Mouse (Mus musculus) kidney, postnatal 14 days (tissue): ENCODE data around the gene Sort1.
A peak's percentile ranks its signal among the peaks of the same experiment; 100 is the strongest.
"Not testable (repeated sequence)": the region's sequence is repeated elsewhere in the genome, so short reads cannot be mapped to it uniquely, and the experiment has no call there.

ENCODE experiments used
- DNase-seq: peaks from one replicate; pipeline ENCODE4 v3.0.0; 2022; ENCODE audit warnings: mixed read lengths

Sort1 gene

DNA sequence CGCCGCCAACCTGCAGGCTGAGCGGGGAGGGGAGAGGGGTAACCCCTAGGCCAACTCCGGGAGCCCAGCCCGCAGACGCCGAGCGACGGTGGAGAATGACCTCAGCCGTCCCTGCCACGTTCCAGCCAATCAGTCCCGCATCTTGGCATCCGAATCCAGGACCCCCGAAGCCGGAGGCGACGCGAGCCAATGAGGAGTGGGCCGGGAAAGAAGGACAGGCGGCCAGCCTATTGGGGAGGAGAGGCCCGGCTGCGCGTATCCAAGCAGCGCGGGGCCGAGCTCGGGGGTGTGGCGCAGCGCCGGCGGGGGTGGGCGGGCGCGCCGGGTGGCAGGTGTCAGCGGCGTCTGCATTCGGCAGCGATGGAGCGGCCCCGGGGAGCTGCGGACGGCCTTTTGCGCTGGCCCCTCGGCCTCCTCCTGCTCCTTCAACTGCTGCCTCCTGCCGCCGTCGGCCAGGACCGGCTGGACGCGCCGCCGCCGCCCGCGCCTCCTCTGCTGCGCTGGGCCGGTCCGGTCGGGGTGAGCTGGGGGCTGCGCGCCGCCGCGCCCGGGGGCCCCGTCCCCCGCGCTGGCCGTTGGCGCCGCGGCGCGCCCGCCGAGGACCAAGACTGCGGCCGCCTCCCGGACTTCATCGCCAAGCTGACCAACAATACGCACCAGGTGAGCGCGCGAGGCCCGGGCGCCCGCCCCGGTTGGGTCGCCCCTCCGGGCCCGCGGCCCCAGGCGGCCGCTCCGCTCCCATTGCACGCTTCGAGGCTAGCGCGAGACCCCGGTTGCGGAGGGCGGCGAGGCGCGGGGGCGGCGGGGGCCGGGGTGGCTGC lies at the start of gene Sort1:
TSS of gene Sort1 (plus strand) at position 302 of the 821 bp plus-strand sequence.
- DNase-seq = peak; percentile 92

DNA sequence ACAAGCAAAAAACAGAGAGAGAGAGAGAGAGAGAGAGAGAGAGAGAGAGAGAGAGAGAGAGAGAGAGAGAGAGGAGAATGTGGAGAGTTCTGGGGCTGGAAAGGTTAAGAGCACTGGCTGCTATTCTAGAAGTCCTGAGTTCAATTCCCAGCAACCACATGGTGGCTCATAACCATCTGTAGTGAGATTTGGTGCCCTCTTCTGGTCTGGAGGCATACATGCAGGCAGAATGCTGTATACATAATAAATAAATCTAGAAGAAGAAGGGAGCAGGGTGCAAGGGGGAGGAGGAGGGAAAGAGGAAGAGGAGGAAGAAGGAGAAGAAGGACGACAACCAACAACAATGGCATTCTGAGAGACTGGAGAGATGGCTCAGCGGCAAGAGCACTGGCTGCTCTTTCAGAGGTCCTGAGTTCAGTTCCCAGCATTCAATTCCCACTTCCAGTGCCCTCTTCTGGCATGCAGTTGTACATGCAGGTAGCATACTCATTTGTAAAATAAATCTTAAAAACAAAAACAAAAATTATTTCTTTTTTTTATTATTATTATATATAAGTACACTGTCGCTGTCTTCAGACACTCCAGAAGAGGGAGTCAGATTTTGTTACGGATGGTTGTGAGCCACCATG lies 46.3 kb upstream of the Sort1 start:
- not testable (repeated sequence) for DNase-seq

DNA sequence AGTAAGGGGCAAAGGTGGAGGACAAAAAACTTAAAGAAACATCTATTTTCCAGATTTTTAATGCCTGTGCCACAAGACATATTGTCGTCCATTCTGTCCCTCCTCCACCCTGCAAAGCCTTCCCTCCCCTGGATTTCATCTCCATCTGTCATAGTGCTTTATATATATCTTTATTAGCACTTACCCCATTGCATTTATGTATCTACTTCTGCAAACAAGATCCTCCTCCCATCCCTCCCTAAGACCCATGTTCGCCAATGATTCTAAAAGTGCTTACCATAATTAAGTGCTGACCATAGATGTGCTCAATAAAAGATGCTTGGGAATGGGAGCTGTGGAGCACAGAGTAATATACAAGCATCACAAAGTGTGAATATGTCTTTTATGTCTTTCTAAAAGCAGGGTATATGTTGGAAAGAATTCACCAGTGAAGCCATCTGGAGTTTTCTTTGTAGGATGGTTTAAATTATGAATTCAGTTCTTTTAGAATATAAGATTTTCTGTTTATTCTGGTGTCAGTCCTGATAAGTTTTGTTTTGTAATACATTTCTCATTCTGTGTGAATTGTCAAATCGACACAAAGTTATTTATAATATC lies 42.5 kb upstream of the Sort1 start:
- no peak for DNase-seq

DNA sequence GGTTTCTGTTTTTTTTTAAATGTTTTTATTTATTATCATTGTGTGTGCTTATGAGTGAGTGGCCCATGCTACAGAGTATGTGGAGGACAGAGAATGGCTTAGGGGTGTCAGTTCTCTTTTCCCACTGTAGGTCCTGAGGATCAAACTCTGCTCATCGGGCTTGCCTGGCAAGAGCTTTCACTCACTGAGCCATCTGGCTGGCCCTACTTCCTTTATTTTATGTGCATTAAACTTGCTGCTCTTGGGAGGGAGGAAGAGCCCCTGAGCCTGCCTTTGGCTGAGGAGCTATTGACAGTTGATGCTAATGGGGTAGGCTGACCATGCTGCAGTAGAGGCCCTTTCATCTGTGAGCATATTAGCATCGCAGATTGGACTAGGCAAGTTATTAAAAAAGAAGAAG lies 37.0 kb upstream of the Sort1 start:
- DNase-seq = no peak

DNA sequence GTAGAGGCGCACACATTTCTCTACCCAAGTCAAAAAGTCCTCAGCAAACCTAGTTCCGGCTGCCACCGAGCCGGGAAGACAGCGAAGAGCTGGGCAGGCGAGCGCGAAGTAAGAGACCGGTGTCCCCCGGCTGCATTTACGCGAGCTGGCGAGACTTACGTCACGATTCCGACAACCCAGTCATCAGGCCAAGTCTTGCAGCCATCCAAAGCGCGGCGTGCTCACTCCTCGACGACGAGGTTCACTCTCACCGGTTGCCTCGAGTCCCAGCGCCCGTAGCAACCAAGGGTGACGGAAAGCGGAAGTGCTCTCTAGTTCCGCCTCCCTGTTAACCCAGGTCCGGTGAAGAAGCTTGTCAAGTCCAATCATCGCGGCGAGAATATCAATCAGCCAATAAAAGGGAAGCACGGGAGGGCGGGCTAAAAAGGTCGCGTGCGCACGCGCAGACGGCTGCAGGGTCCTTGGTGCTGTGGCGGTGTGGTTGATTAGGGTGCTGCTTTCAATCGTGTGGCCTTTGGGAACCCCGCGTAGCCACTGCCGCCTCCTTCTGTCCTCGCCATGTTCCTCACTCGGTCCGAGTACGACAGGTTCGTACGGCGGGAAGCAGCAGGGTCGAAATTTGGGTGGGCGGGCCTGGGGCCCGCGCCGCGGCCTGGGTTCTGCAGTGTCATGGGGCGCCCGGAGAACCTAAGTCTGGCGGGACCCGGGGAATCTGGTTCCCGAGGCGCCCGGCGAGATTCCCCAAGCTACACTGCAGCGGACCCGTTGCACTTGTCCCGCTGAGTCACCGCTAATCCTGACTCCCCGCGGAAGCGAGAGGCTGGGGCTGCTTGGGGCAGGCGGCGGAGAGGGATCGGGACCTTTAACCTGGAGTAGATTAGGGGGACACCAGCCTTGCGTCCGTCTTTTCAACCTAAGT lies 26.9 kb upstream of the Sort1 start, which contains the start of gene Psma5:
TSS of gene Psma5 (plus strand) at position 208 of the 919 bp plus-strand sequence.
- peak; percentile 98 for DNase-seq

DNA sequence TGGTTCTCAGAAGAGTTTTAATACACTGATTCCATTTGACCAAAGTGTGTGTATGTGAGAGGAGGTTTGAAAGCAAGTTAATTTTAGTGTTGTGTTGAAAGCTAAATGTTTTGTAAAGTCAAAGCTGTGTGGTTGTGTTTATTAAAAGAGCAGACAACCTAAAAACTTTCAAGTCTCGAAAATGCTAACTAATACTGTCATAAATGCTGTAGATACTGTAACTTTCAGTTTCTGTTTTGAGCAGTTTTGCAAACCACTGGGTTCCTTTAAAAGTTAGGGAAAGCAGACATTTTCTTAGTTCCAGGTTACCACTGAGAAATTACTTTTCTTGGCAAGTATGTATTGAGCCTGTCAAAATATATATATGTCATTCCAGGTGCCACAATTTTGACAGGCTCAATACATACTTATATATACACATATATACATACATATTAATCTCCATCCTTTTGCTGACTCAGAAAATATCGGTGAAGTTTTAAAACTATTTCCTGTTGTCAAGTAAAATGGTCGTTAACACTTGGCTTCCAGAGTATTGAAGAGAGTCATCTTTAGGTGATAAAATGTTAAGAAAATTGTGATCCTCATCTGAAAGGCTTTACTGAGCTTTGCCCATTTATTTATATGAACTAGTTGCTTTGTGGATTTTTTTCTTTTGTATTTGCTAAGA lies 25.9 kb upstream of the Sort1 start:
- no peak for DNase-seq

DNA sequence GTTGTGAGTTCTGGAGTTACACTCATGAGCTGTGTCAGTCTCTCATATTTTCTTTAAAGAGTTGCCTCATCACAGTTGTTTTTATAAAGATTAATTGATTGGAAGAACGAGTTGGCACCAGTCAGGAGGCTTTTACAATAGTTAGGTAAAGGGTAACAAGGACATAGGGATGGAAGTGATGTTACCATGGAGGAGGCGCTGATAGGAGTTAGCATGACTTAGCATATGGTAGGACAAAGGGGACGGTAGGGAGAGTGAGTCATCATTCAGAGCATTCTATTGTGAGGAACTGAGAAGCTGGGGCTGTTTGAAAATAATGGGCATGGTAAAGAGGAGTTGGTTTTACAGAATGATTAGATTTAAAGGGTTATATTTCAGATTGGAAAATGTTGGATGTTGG lies 24.6 kb upstream of the Sort1 start:
- DNase-seq = no peak

DNA sequence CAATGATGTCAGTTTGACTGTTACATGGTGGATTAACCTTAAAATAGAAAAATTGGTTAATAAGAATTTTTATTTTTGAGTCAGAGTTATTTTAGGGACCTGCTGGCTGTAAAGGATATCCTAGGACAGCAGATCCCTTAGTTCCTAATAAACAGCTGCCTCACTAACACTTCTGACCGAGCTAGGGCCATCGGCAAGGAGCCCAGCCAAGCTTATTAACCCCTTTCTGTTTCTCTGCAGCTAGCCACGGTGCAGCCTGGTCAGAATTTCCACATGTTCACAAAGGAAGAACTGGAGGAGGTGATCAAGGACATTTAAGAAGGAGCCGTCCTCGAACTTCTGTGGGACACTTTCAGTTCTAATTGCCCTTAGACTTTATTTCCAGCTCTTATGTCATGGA lies 4.4 kb upstream of the Sort1 start:
- not testable (repeated sequence) for DNase-seq

DNA sequence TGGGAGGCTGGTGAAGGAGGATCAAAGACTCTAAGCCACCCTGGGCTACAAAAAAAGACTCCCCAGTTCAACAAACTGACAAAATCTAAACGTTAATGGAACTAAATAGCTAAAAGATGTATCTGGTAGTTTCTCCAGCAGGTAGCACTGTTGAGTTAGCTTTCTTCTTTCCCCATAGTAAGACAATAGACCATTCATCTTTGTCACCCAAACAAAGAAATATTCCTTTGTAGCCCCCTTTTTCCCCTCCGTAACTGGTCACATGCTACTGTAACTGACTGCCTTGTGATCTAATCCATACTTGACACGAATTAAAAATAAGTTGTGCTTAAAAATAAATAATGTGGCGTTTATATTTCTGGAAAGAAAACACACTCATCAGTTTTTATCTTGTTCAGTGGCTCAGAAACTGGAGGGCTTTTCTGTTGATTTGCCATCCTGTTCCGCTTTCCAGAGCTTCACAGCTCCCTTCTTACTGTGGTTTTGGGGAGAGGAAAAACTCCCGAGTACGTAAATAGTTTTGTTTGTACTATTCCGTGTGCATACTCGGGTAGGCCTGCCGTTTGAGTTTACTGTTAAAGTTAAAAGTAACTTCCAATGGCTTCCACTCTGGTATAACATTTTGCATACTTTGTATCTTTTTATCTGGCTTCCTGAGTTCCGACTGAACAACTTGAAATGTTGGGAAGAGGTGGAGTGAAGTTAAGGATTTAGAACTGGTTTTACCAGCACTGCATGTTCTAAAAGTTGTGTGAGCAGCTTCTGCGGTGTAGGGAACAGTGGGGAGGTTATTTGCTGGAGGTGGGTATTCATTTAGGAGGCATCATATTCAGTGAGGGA lies 1.3 kb upstream of the Sort1 start:
- DNase-seq = peak; percentile 57

DNA sequence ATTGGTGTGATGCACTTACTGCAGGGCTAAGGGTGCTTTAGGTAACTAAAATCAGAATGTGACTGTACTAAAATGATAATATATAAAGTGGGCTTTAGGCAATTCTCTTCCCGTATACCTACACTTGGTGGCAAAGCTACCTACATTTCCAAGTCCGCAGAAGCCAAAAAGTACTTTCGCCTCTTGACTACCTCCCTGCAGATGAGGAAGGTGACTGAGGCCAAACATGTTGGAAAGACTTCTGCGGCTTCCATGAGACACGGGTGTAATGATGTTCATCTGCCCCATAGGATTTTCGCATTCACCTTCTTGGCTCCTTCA lies 681 bp upstream of the Sort1 start:
- no peak for DNase-seq

DNA sequence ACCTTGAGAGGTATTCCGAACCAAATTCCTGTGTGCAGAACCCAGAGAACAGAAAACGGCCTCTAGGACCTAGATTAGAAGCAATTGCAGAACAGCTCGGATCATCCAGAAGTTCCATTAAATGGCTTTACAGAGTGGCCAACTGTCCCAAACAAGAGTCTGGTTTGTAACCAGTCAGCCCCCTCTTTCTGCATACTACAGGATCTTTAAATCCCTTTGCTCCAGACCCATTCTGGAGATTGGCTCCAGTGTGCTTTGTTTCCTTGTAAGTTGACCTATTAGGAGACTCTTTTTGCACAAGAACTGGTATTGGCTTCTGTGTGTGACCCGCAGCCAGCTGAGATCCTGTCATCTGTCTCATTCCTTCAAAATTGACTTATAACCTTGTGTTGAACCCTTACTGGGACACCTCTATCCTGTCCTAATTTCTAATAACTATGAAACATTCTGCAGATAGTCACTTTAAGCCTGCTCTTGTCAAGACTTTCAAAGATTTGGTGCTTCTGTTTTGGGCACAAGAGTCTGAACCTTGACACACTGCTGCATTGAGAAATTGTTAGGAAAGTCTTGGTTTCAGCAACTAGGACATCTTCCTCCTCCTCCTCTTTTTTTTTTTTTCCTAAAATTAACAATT lies 1.3 kb downstream of the Sort1 start:
- no peak for DNase-seq

DNA sequence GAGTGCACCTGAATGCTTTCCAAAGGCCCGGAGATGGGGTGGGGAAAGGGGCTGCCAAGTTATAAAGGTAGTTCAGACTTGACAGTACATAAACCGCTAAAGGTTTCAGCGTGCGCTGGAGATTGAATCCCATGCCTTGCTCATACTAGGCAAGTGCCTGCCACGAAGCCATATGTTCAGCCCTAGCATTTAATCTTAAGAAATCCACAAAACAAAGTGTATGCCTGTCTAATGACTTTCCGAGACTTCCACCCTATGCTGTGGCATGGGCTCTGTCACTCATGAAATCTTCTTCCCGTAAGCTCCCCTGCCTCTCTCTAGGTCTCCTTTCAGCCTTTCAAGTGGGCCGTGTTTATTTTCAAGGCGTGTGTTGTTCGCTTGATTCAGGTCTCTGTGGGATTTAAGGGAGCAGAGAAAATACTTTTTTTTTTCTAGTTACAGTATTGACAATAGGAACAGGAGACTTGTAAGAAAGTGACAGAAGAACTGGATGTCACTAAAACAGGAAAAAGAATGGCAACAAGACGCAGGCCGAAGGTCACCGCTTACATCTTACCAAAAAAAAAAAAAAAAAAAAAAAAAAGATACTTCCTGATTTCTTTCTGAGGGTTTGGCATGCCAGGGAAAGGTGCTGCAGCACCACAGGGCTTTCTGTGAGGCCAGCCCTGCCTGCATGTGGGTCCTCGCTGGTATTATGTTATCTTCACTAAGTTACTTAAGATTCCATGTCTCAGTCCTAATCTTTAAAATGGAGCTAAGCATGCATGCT lies 3.0 kb downstream of the Sort1 start:
- DNase-seq = no peak

DNA sequence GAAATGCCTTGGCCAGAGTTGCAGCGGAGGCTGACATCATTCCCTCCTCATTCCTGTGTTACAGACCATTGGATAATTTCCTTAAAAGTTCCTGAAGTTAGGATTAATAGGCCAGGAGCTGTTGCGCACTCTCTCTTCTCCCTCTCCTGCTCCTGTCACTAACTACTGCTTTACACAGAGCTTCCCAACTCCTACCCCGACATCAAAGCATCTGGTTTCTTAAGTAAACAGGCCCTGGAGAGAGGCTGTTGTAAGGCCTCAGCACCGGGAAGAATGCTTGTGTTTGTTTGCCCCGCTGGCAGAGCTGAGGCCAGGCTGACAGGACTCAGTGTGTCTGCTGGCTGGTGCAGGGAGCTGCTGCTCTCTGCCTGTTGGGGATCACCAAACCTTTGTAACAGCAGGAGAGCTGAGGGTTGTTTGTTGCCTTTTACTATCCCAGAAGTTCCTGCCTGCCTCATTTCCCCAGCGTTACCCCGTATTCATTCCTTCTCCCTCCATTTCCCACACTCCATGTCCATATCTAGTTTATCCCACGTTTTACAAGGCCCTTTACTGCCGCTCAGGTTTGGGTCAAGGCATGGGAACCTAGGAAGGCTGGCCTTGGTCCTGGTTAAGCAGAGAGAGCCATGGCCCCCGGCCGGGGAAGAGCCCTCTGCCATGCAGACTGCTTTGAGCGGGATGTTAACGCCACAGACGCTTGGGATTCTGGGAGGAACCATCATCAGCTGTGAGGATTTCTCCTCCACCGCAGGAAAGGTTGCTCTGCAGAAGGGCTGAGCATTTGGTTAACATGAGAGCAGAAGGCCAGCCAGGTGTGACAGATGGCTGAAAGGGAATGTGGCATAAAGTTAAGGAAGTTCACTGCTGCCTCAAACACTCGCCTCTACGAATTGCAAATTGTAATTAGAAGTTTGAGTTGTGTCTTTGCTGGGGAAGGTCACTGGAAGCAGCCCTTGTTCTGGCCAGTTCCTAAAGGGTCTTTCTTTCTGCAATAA lies 4.2 kb downstream of the Sort1 start:
- no peak for DNase-seq

DNA sequence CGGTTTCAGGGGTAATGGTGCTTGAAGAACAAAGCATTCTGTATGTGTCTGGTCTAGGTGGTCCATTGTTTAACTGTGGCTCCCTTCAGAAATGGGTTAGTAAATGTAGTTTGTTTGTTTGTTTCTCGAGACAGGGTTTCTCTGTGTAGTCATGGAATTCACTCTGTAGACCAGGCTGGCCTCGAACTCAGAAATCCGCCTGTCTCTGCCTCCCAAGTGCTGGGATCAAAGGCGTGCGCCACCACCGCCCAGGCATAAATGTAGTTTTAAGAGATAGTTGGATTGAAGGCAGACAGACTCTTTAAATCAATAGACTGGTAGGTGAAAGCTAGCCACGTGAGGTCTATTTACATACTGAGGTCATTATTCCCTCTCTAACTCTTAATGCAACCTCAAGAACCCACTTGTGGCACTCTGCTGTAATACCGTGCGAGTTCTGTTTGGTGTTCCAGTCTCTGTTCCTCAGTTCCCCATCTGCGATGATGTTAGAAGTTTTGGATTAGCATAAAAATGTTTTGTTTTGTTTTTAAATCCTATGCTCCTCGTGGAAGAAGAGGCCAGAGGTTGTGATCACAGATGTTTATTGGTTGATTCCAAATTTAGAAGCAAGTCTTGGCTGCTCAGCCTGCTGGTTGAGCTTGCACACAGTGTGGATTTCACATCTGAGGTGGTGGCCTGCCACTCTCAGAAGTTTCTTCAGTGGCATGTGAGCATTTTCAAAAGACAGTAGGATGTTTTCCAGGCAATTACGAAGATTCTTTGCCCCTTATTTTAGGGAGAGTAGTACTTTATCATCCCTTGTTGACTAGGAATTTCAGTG lies 5.6 kb downstream of the Sort1 start:
- no peak for DNase-seq

DNA sequence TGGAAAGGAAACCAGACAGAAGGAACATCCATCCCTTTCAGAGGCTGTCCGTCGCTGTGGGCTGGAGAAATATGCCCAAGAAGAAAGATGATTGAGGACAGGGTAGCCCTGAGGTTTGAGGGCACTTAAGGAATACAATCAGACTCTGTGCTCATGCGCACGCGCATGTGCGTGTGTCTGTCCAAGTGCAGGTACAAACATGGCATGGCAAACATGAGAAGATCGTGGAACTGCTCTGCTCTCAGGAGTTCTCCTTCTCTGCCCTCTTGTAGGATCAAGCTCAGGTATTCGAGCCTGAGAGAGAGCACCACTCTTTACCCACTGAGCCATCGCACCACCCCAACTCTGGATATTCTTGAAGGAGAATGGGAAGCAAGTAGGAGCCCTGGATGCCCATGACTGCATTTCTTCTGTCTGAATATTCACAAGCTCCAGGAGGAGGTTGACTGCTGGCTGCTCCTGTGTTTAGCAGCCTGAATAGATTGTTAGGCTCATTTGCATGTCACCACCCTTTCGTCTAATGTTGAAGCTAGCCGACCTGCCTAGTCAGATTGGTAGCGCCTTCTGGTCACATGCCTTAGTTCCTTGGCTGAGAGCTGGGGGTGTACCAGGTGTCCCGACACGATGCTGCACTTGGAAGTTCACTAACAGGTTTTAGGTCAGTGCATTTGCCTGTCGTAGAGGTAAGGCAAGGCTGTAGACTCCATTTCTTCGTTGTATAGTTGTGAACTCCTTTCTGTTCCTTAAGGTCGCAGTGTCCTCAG lies 7.3 kb downstream of the Sort1 start:
- DNase-seq = peak; percentile 55

DNA sequence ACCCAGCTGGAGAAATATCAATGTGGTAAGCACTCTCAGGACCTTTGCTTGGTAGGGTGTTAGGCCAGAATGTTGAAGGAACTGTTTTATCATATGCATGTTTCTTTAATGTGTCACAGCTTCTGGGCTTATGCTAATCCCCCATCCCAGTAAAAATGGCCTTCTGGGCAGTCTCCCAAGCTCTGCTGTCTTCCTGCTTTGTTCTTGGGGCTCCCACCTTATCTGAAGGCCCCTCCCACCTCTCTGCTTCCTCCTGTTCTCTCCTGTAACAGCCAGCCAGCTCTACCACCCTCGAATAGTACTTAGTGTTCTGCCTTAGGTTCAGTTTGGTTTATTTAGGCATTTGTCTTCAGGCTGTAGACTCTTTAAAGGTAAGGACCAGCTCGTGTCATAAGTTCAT lies 10.5 kb downstream of the Sort1 start:
- no peak for DNase-seq
